Mouse (Mus musculus) adrenal gland, postnatal 4 days (tissue): ENCODE measurements around the gene Vwa2. TPM values are rescaled to one million over a fixed set of nuclear protein-coding genes. Genes with fewer than 3 reads are reported as not detected.

Source experiments
- DNase-seq, 2 experiments: peaks; one replicate each; pipeline ENCODE4 v3.0.0; 2021 to 2022; ENCODE audit warnings: low spot score in 2 of 2, mixed read lengths in 2 of 2
- total RNA-seq, 2 experiments: library from RNA; stranded (reverse); gene quantifications; 2 replicates each; pipeline ENCODE4 v1.2.3; 2021

Vwa2 gene
- total RNA-seq, 2 experiments from 2014 or later, result 0.08 to 4.5 TPM

DNA sequence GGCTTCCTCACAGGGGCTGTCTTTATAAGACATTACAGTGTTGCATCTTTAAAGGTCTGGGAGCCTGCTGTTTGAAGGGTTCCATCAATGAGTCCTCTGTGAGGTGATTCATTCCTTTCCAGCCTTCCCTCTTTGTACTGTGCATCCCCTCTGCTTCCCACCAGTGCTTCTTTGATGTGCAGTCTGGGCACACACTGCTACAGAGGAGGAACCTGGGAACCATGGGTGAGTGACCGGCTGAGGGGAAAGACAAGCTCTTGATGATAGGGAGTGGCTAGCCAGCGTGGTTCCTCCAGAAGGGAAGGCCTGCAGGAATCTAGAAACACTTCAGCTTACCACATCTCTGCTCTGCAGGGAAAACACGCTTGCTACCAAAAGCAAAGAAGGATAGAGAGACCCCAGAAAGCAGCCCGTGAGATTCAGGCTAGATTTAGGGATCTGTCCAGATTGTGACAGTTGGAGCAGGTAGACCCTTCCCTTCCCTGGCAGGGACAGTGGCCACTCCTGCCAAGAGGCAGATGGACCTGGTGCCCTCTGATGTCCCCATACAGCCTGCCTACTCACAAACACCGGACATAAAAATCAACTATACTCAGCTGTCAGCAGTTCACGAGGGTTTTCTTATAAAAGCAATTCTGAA, 74.0 kb downstream of the Vwa2 start:
- DNase-seq, result no peak

- no peak for DNase-seq
Measured at GRCm38 (mm10) chr19:56949868-56950267, 75.8 kb downstream of the Vwa2 start.

GRCm38 (mm10) chr19:56950818-56951217, 76.8 kb downstream of the Vwa2 start:
- DNase-seq, result no peak

DNA sequence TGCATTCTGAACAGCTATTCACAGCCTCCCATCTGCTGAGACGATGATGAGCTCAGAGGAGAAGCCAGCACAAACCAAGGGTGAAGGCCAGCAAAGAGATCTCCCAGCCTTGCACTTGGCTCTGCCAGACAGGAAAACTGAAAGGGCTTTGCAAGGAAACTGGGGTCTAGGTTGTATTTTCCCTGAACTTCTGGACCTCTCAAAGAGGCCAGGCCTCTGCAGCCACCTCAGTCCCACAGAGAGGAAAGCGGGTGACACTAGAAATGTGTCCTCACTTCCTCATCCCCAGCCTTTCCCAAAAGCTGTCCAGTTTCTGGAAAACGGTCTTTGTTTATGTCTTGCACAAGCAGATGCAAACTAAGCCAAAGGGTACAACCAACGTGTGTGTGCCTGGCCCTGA, 79.8 kb downstream of the Vwa2 start:
- no peak for DNase-seq

DNA sequence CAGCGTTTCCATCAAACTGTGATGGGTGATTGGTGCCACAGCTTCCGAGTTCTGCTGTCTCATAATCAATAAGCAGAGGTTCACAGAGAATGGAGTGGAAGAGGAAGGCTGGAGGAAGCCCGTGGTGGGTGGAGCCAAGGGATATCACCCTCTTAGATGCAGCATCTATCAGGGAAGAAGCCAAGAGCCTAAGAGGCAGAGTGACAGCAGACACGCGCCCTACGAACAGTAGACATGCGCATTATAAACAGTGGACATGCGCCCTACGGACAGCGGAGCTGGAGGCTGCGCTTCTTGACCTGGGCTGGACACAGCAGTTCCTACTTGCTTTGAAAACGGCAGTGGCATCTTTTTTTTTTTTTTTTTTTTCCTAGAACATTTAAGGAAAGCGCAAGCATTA, 80.8 kb downstream of the Vwa2 start:
- no peak for DNase-seq

- DNase-seq, result no peak
Measured at GRCm38 (mm10) chr19:56955568-56956513, 81.8 kb downstream of the Vwa2 start.

GRCm38 (mm10) chr19:56958011-56958410, 84.0 kb downstream of the Vwa2 start:
- no peak for DNase-seq

DNA sequence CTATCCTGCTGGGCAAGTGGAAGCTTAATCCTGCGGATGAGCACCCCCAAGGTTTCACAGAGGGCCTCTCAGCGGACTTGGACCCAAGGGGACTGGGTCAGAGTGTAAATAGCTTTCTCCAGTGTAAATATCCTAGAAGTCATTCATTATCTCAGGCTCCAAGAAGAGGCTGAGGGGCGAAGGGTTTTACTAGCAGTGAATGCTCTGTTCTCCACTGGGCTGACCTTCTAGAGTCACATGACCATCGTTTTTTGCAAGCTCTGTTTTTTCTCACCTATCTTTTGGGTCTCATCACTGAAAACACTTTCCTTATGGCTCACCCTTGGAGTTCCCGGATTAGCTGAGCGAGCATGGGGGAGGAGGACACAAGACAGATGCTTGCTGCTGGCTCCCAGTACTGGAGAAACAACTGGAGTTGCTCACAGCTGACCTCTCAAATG, 84.6 kb downstream of the Vwa2 start:
- DNase-seq, result no peak

DNA sequence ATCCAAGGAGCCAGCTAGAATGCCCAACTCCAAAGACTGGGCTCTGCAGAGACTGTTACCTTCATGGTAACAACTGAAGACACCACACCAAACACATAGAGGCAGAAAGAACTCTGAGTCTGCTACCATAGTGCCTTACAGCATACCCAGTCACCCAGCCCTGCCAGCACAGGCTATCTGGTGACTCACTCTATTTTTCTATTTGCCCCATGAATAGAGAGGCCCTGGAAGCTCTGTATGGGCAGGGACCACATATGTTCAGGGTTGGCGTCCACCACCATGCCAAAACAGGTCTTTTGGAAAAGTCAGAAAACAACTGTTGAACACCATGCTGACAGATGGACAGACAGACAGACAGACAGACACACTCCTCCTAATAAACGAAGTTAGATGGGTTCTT, 85.0 kb downstream of the Vwa2 start:
- no peak for DNase-seq

- no peak for DNase-seq
Measured at GRCm38 (mm10) chr19:56959601-56960000, 85.6 kb downstream of the Vwa2 start.

Other genes with a start within 250 kb of the Vwa2 start
- gene Adrb1, start 152.1 kb upstream of the Vwa2 start, total RNA-seq, result 1 to 10 TPM; 2.8 to 2.9 TPM
- gene Ccdc186, start 52.1 kb upstream of the Vwa2 start, total RNA-seq, result 10 to 100 TPM; 21.2 to 27.3 TPM
- gene Tdrd1, start 48.0 kb upstream of the Vwa2 start, total RNA-seq, result under 1 TPM; 0.14 TPM
- 10 to 100 TPM; 20.5 to 20.6 TPM for gene Afap1l2, start 134.0 kb downstream of the Vwa2 start, total RNA-seq